Mouse (Mus musculus) liver, adult 2 months (tissue): Measurements from ENCODE around the gene Lamp1. TPM values are rescaled to one million over a fixed set of nuclear protein-coding genes. Genes with fewer than 3 reads are reported as not detected.

Experiments used
- DNase-seq: peaks from one replicate; pipeline ENCODE4 v3.0.0-alpha.2; 2011; ENCODE audit warnings: low read depth, low spot score; ENCODE audit errors: extremely low read depth
- H3K27ac ChIP-seq: fragments of 200-500 bp; replicated peaks from 2 replicates; pipeline ENCODE4 v1.5.1; 2012; ENCODE audit warnings: low read depth, mild to moderate bottlenecking, control low read depth, inconsistent platforms, low read length; ENCODE audit not compliant: insufficient read depth
- H3K27me3 ChIP-seq: fragments of 200-500 bp; 2 replicates; pipeline ENCODE4 v1.6.1; 2012; ENCODE audit warnings: mild to moderate bottlenecking, moderate library complexity, low read length, inconsistent platforms; ENCODE audit not compliant: control insufficient read depth, insufficient read depth
- H3K36me3 ChIP-seq: fragments of 200-500 bp; 2 replicates; pipeline ENCODE4 v1.6.1; 2012; ENCODE audit warnings: low read length, inconsistent platforms; ENCODE audit not compliant: control insufficient read depth, insufficient read depth
- H3K4me1 ChIP-seq: fragments of 200-500 bp; 2 replicates; pipeline ENCODE4 v1.6.1; 2011; ENCODE audit warnings: low read length; ENCODE audit not compliant: control insufficient read depth, insufficient read depth
- H3K4me3 ChIP-seq: fragments of 200-500 bp; 2 replicates; pipeline ENCODE4 v1.5.1; 2011; ENCODE audit warnings: low read depth, mild to moderate bottlenecking, control low read depth, low read length, moderate library complexity; ENCODE audit not compliant: insufficient read depth
- H3K79me2 ChIP-seq: fragments of 200-500 bp; 2 replicates; pipeline ENCODE4 v1.6.1; 2012; ENCODE audit warnings: inconsistent platforms, mild to moderate bottlenecking, low read length, moderate library complexity; ENCODE audit not compliant: control insufficient read depth, insufficient read depth
- H3K9ac ChIP-seq: fragments of 200-500 bp; 2 replicates; pipeline ENCODE4 v1.6.1; 2012; ENCODE audit warnings: low read depth, mild to moderate bottlenecking, control low read depth, inconsistent platforms, low read length
- CTCF ChIP-seq: fragments of 200-500 bp; IDR thresholded peaks from 2 replicates; pipeline ENCODE4 v1.5.1; 2011; ENCODE audit warnings: low read depth, low read length, control low read depth
- POLR2A ChIP-seq: fragments of 200-500 bp; IDR thresholded peaks from 2 replicates; pipeline ENCODE4 v1.6.1; 2011; ENCODE audit warnings: low read length, control low read depth; ENCODE audit not compliant: insufficient read depth; ENCODE audit errors: extremely low read depth
- WGBS: fragments of 180-500 bp; shearing (Covaris S2); methylation state at CpG from one replicate; pipeline ENCODE4 v1.1.7; 2018; 5-methylcytosine and 5-hydroxymethylcytosine counted together
- polyA plus RNA-seq: library from polyadenylated mRNA; depleted of rRNA; stranded (reverse); fragments of >200 nt; gene quantifications from 2 replicates; pipeline ENCODE4 v1.2.3, GENCODE M21; 2012
- total RNA-seq: library from RNA; depleted of rRNA; stranded (reverse); fragments of >200 nt; gene quantifications from 2 replicates; pipeline ENCODE4 v1.2.3, GENCODE M21; 2014

Gene Lamp1
- total and polyA plus RNA-seq, 2 experiments, result 381 to 563 TPM

GRCm38 (mm10) chr8:13202041-13202440 is 43.1 kb downstream of the Lamp1 start:
- 24% methylated on average over 3 of the region's 3 CpGs for WGBS
- Histone ChIP-seq H3K4me1 (peaks cover 4% of the 10 kb centered on the region; the same call in 1 of the 2 replicates), H3K27ac (peak overlapping the region; percentile 28), H3K79me2 (peaks cover 7% of the 10 kb centered on the region; the same call in 1 of the 2 replicates), H3K36me3 (no peaks in the 10 kb centered on the region; the same call in 1 of the 2 replicates), H3K4me3 (peak overlapping the region; percentile 87), H3K9ac (peak overlapping the region; percentile 60; the same call in 1 of the 2 replicates), H3K27me3 (no peaks in the 10 kb centered on the region)
- TF ChIP-seq CTCF (no peak), POLR2A (no peak)
- peak; percentile 69 for DNase-seq

GRCm38 (mm10) chr8:13202806-13203205 is 43.8 kb downstream of the Lamp1 start:
- Histone ChIP-seq H3K4me3 (no peak overlapping the region), H3K27me3 (no peaks in the 10 kb centered on the region), H3K9ac (no peak overlapping the region), H3K36me3 (no peaks in the 10 kb centered on the region; the same call in 1 of the 2 replicates), H3K27ac (peak overlapping the region; percentile 26; the same call in 1 of the 2 replicates), H3K79me2 (peaks cover 7% of the 10 kb centered on the region; the same call in 1 of the 2 replicates), H3K4me1 (peaks cover 4% of the 10 kb centered on the region; the same call in 1 of the 2 replicates)
- no peak for DNase-seq
- WGBS, result 91% methylated on average over 3 of the region's 3 CpGs
- TF ChIP-seq CTCF (no peak), POLR2A (no peak)

GRCm38 (mm10) chr8:13203472-13203871 is 44.5 kb downstream of the Lamp1 start:
- Histone ChIP-seq H3K27me3 (no peaks in the 10 kb centered on the region), H3K4me3 (no peak overlapping the region), H3K36me3 (no peaks in the 10 kb centered on the region; the same call in 1 of the 2 replicates), H3K27ac (no peak overlapping the region), H3K79me2 (peaks cover 7% of the 10 kb centered on the region; the same call in 1 of the 2 replicates), H3K9ac (no peak overlapping the region), H3K4me1 (peaks cover 4% of the 10 kb centered on the region; the same call in 1 of the 2 replicates)
- TF ChIP-seq CTCF, result no peak
- no peak for TF ChIP-seq POLR2A
- WGBS, result 80% methylated on average over 1 of the region's 1 CpGs
- no peak for DNase-seq

- Histone ChIP-seq H3K4me1 (peaks cover under 1% of the 10 kb centered on the region; the same call in 1 of the 2 replicates), H3K27me3 (no peaks in the 10 kb centered on the region), H3K36me3 (no peaks in the 10 kb centered on the region; the same call in 1 of the 2 replicates), H3K79me2 (peaks cover 6% of the 10 kb centered on the region; the same call in 1 of the 2 replicates), H3K9ac (no peak overlapping the region), H3K4me3 (no peak overlapping the region), H3K27ac (no peak overlapping the region)
- TF ChIP-seq POLR2A (0 out of 2 replicates have a peak, but pooled peaks have one; percentile 5), CTCF (no peak)
- peak; percentile 23 for DNase-seq
- WGBS, result 67% methylated on average over 12 of the region's 12 CpGs
Measured at GRCm38 (mm10) chr8:13204371-13205140, 45.6 kb downstream of the Lamp1 start.

GRCm38 (mm10) chr8:13205311-13205710 is 46.4 kb downstream of the Lamp1 start:
- H3K27me3 ChIP-seq, result no peaks in the 10 kb centered on the region
- H3K4me1 ChIP-seq, result no peaks in the 10 kb centered on the region
- no peaks in the 10 kb centered on the region; the same call in 1 of the 2 replicates for H3K36me3 ChIP-seq
- 84% methylated on average over 5 of the region's 5 CpGs for WGBS
- H3K27ac ChIP-seq, result no peak overlapping the region
- H3K9ac ChIP-seq, result no peak overlapping the region
- no peak overlapping the region for H3K4me3 ChIP-seq
- TF ChIP-seq CTCF, result no peak
- TF ChIP-seq POLR2A, result no peak
- peaks cover 2% of the 10 kb centered on the region; the same call in 1 of the 2 replicates for H3K79me2 ChIP-seq
- DNase-seq, result no peak

- 45% methylated on average over 5 of the region's 5 CpGs for WGBS
- DNase-seq, result no peak
- H3K4me1 ChIP-seq, result no peaks in the 10 kb centered on the region
- H3K79me2 ChIP-seq, result no peaks in the 10 kb centered on the region
- no peak for TF ChIP-seq CTCF
- TF ChIP-seq POLR2A, result no peak
- no peak overlapping the region for H3K4me3 ChIP-seq
- no peaks in the 10 kb centered on the region for H3K27me3 ChIP-seq
- H3K36me3 ChIP-seq, result no peaks in the 10 kb centered on the region; the same call in 1 of the 2 replicates
- no peak overlapping the region for H3K9ac ChIP-seq
- H3K27ac ChIP-seq, result no peak overlapping the region
Measured at GRCm38 (mm10) chr8:13206290-13206689, 47.3 kb downstream of the Lamp1 start.
